Mouse (Mus musculus) midbrain, embryonic 12.5 days (tissue): ENCODE data around the gene Rrp9. TPM values are rescaled to one million over a fixed set of nuclear protein-coding genes. Genes with fewer than 3 reads are reported as not detected.

Source experiments
- ATAC-seq: fragments of 200-750 bp; cut with Nextera tagmentation; 2 replicates; pipeline ENCODE4 v1.8.0; 2017; ENCODE audit warnings: low read depth, moderate TSS enrichment, moderate library complexity; ENCODE audit not compliant: low FRiP score
- H3K27ac ChIP-seq: fragments of 300-500 bp; sonication (generic); replicated peaks from 2 replicates; pipeline ENCODE4 v1.5.1; 2016; ENCODE audit warnings: mild to moderate bottlenecking
- H3K27me3 ChIP-seq: fragments of 300-500 bp; sonication (generic); 2 replicates; pipeline ENCODE4 v1.6.1; 2016; ENCODE audit warnings: mild to moderate bottlenecking
- H3K36me3 ChIP-seq: fragments of 300-500 bp; sonication (generic); 2 replicates; pipeline ENCODE4 v1.6.1; 2016
- H3K4me1 ChIP-seq: fragments of 300-500 bp; sonication (generic); 2 replicates; pipeline ENCODE4 v1.6.1; 2016
- H3K4me2 ChIP-seq: fragments of 300-500 bp; sonication (generic); replicated peaks from 2 replicates; pipeline ENCODE4 v1.6.1; 2016; ENCODE audit warnings: mild to moderate bottlenecking, moderate library complexity
- H3K4me3 ChIP-seq: fragments of 300-500 bp; sonication (generic); 2 replicates; pipeline ENCODE4 v1.5.1; 2016; ENCODE audit warnings: mild to moderate bottlenecking
- H3K9ac ChIP-seq: fragments of 300-500 bp; sonication (generic); replicated peaks from 2 replicates; pipeline ENCODE4 v1.6.1; 2016; ENCODE audit warnings: mild to moderate bottlenecking, moderate library complexity
- H3K9me3 ChIP-seq: fragments of 300-500 bp; sonication (generic); 2 replicates; pipeline ENCODE4 v1.6.1; 2016; ENCODE audit warnings: mild to moderate bottlenecking
- WGBS: fragments of 180-500 bp; shearing (Covaris S2); methylation state at CpG from one replicate; pipeline ENCODE4 v1.1.7; 2016; 5-methylcytosine and 5-hydroxymethylcytosine counted together
- polyA plus RNA-seq: library from polyadenylated mRNA; unstranded; fragments of >200 nt; fragmentation: Nextera tagmentation; extraction: Ambion mirVana; gene quantifications from 2 replicates; pipeline ENCODE4 v1.2.1, GENCODE M21; 2016

Gene Rrp9
- polyA plus RNA-seq, 1 experiment from 2014 or later: 51.4 TPM

- Histone ChIP-seq H3K9me3 (no peaks in the 10 kb centered on the region), H3K4me2 (no peak overlapping the region), H3K9ac (no peak overlapping the region), H3K27me3 (no peaks in the 10 kb centered on the region), H3K4me3 (no peak overlapping the region), H3K27ac (no peak overlapping the region), H3K4me1 (no peaks in the 10 kb centered on the region), H3K36me3 (no peaks in the 10 kb centered on the region)
- no peak for ATAC-seq
- WGBS: 94% methylated on average over 10 of the region's 10 CpGs
Measured at GRCm38 (mm10) chr9:106509356-106509755, 33.6 kb downstream of the Rrp9 start.

- H3K4me2 ChIP-seq: no peak overlapping the region
- WGBS: 69% methylated on average over 13 of the region's 13 CpGs
- H3K27ac ChIP-seq: no peak overlapping the region
- H3K9ac ChIP-seq: no peak overlapping the region
- no peaks in the 10 kb centered on the region for H3K27me3 ChIP-seq
- no peaks in the 10 kb centered on the region for H3K36me3 ChIP-seq
- H3K4me1 ChIP-seq: no peaks in the 10 kb centered on the region
- no peak for ATAC-seq
- no peaks in the 10 kb centered on the region for H3K9me3 ChIP-seq
- no peak overlapping the region for H3K4me3 ChIP-seq
Measured at GRCm38 (mm10) chr9:106512729-106513450, 37.1 kb downstream of the Rrp9 start.

GRCm38 (mm10) chr9:106513566-106513965, 37.8 kb downstream of the Rrp9 start:
- no peak overlapping the region for H3K9ac ChIP-seq
- no peak for ATAC-seq
- H3K4me3 ChIP-seq: no peak overlapping the region
- H3K27me3 ChIP-seq: no peaks in the 10 kb centered on the region
- H3K9me3 ChIP-seq: no peaks in the 10 kb centered on the region
- no peak overlapping the region for H3K4me2 ChIP-seq
- H3K36me3 ChIP-seq: no peaks in the 10 kb centered on the region
- 80% methylated on average over 6 of the region's 6 CpGs for WGBS
- no peak overlapping the region for H3K27ac ChIP-seq
- H3K4me1 ChIP-seq: no peaks in the 10 kb centered on the region

- no peak within 1 kb of the TSS for H3K27ac ChIP-seq
Measured at GRCm38 (mm10) chr9:106514273-106514672, 38.5 kb downstream of the Rrp9 start, which contains the start of gene Iqcf5. Gene Iqcf5, plus strand, starts transcription at chr9:106514573.

GRCm38 (mm10) chr9:106519433-106519832, 43.7 kb downstream of the Rrp9 start:
- Histone ChIP-seq H3K27me3 (no peaks in the 10 kb centered on the region), H3K4me3 (no peak overlapping the region), H3K9me3 (no peaks in the 10 kb centered on the region), H3K27ac (no peak overlapping the region), H3K36me3 (no peaks in the 10 kb centered on the region), H3K4me1 (no peaks in the 10 kb centered on the region), H3K9ac (no peak overlapping the region), H3K4me2 (no peak overlapping the region)
- no peak for ATAC-seq
- WGBS: 76% methylated on average over 2 of the region's 2 CpGs

More at GRCm38 (mm10) chr9:106514273-106514672, 38.5 kb downstream of the Rrp9 start, which contains the start of gene Iqcf5:
- H3K9me3 ChIP-seq: no peaks in the 10 kb centered on the region
- no peaks in the 10 kb centered on the region for H3K36me3 ChIP-seq
- WGBS: 93% methylated on average over 4 of the region's 4 CpGs
- no peak within 1 kb of the TSS for H3K4me3 ChIP-seq
- no peaks in the 10 kb centered on the region for H3K27me3 ChIP-seq
- no peak for ATAC-seq
- no peak within 1 kb of the TSS for H3K4me2 ChIP-seq
- no peaks in the 10 kb centered on the region for H3K4me1 ChIP-seq
- no peak within 1 kb of the TSS for H3K9ac ChIP-seq

- H3K4me1 ChIP-seq: no peaks in the 10 kb centered on the region
- 85% methylated on average over 8 of the region's 8 CpGs for WGBS
- no peak overlapping the region for H3K4me2 ChIP-seq
Measured at GRCm38 (mm10) chr9:106519909-106520308, 44.1 kb downstream of the Rrp9 start.

GRCm38 (mm10) chr9:106531833-106532232, 56.1 kb downstream of the Rrp9 start:
- Histone ChIP-seq H3K4me2 (no peak overlapping the region), H3K9ac (no peak overlapping the region), H3K27me3 (no peaks in the 10 kb centered on the region), H3K9me3 (no peaks in the 10 kb centered on the region), H3K4me1 (no peaks in the 10 kb centered on the region), H3K27ac (no peak overlapping the region), H3K4me3 (no peak overlapping the region), H3K36me3 (no peaks in the 10 kb centered on the region)
- ATAC-seq: no peak
- WGBS: 33% methylated on average over 3 of the region's 3 CpGs

More at GRCm38 (mm10) chr9:106519909-106520308, 44.1 kb downstream of the Rrp9 start:
- Histone ChIP-seq H3K27ac (no peak overlapping the region), H3K4me3 (no peak overlapping the region), H3K9me3 (no peaks in the 10 kb centered on the region), H3K36me3 (no peaks in the 10 kb centered on the region), H3K27me3 (no peaks in the 10 kb centered on the region), H3K9ac (no peak overlapping the region)
- no peak for ATAC-seq

GRCm38 (mm10) chr9:106534296-106534695, 58.5 kb downstream of the Rrp9 start:
- no peaks in the 10 kb centered on the region for H3K9me3 ChIP-seq
- no peak overlapping the region for H3K9ac ChIP-seq
- ATAC-seq: no peak
- WGBS: 93% methylated on average over 7 of the region's 7 CpGs
- H3K4me3 ChIP-seq: no peak overlapping the region
- H3K27ac ChIP-seq: no peak overlapping the region
- no peak overlapping the region for H3K4me2 ChIP-seq
- H3K27me3 ChIP-seq: no peaks in the 10 kb centered on the region
- no peaks in the 10 kb centered on the region for H3K36me3 ChIP-seq
- no peaks in the 10 kb centered on the region for H3K4me1 ChIP-seq

- WGBS: 88% methylated on average over 11 of the region's 11 CpGs
- H3K4me3 ChIP-seq: no peak overlapping the region
- no peak overlapping the region for H3K4me2 ChIP-seq
- no peaks in the 10 kb centered on the region for H3K27me3 ChIP-seq
- H3K36me3 ChIP-seq: no peaks in the 10 kb centered on the region
- no peak overlapping the region for H3K9ac ChIP-seq
- ATAC-seq: no peak
- H3K27ac ChIP-seq: no peak overlapping the region
- H3K4me1 ChIP-seq: no peaks in the 10 kb centered on the region
- H3K9me3 ChIP-seq: no peaks in the 10 kb centered on the region
Measured at GRCm38 (mm10) chr9:106534975-106535374, 59.2 kb downstream of the Rrp9 start.

Other genes starting within 250 kb of the Rrp9 start
- gene Alas1, start 227.3 kb upstream of the Rrp9 start, polyA plus RNA-seq: 79.0 and 87.6 TPM in 2 replicates
- 21.0 and 23.2 TPM in 2 replicates for gene Poc1a, start 194.9 kb upstream of the Rrp9 start, polyA plus RNA-seq
- 14.5 and 14.9 TPM in 2 replicates for gene Dusp7, start 107.3 kb upstream of the Rrp9 start, polyA plus RNA-seq
- gene Rpl29, start 46.5 kb upstream of the Rrp9 start, polyA plus RNA-seq: 716 and 732 TPM in 2 replicates
- gene Acy1, start 37.6 kb upstream of the Rrp9 start, polyA plus RNA-seq: 30.1 and 30.5 TPM in 2 replicates
- gene Abhd14b, start 28.5 kb upstream of the Rrp9 start, polyA plus RNA-seq: 4.2 and 4.7 TPM in 2 replicates
- 34.1 and 36.5 TPM in 2 replicates for gene Abhd14a, start 28.3 kb upstream of the Rrp9 start, polyA plus RNA-seq
- 343 and 348 TPM in 2 replicates for gene Pcbp4, start 22.7 kb upstream of the Rrp9 start, polyA plus RNA-seq
- 0.71 and 0.79 TPM in 2 replicates for gene Gpr62, start 10.0 kb upstream of the Rrp9 start, polyA plus RNA-seq
- 1.0 and 1.8 TPM in 2 replicates for gene Parp3, start 986 bp downstream of the Rrp9 start, polyA plus RNA-seq
- gene Iqcf1, start 24.0 kb downstream of the Rrp9 start, polyA plus RNA-seq: not detected in 2 replicates
- not detected in 2 replicates for gene Iqcf5, start 38.6 kb downstream of the Rrp9 start, polyA plus RNA-seq
- not detected in 2 replicates for gene Iqcf3, start 85.7 kb downstream of the Rrp9 start, polyA plus RNA-seq
- gene Iqcf4, start 95.0 kb downstream of the Rrp9 start, polyA plus RNA-seq: not detected in 2 replicates
- not detected in 2 replicates for gene Iqcf6, start 150.6 kb downstream of the Rrp9 start, polyA plus RNA-seq
- gene Grm2, start 180.1 kb downstream of the Rrp9 start, polyA plus RNA-seq: 9.6 and 10.0 TPM in 2 replicates
- gene Tex264, start 210.0 kb downstream of the Rrp9 start, polyA plus RNA-seq: 26.3 and 30.3 TPM in 2 replicates